Mouse (Mus musculus): Measurements from ENCODE around the gene Nrap. TPM values are rescaled to one million over a fixed set of nuclear protein-coding genes. Genes with fewer than 3 reads are reported as not detected.

Gene Nrap
- total and polyA plus RNA-seq, 3 experiments = 0.08 to 0.11 TPM; not detected in 1

DNA sequence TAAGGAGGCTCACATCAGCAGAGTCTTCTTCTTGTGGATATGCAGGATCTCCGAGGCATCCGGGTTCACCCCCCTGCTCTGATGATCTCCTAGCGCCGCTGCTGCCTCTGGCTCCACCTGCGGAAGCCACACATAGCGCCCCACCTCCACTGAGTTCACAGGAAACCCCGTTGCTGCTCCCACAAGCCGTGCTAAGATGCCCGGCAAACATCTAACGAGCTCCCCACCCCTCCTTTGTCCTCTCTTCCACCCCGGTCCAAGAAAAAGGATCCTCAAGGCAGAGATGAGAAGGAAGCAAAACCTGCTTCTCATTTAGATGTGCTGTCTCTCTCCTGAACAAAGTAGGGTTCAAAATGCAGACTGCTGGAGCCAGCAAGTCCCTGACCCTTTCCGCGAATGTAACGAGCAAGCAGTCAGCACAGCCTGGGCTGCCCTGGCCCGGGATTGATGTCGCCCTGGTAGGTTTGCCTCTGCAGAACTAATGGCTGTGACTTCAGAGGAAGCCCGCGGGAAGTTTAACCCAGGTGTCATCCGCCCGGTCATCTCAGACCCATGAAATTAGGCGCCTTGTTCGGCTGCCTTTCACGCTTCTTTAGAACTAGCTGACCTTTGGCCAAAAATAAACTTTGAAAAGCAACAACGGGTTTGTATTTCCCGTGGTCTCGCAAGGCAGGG is 69.5 kb downstream of the Nrap start:
- Histone ChIP-seq H3K4me1 (ENCODE audit: control insufficient read depth in 1 of 2, insufficient read depth in 2 of 2, low read length in 2 of 2) (no peaks in the 10 kb centered on the region), H3K79me2 (ENCODE audit: control insufficient read depth, insufficient read depth, low read length, poor library complexity) (no peaks in the 10 kb centered on the region), H3K27me3 (ENCODE audit: control insufficient read depth in 1 of 2, insufficient read depth in 2 of 2, low read length in 2 of 2) (no peaks in the 10 kb centered on the region), H3K27ac (ENCODE audit: control insufficient read depth, low read depth, low read length) (no peak overlapping the region), H3K9me3 (replicated peaks; ENCODE audit: insufficient read depth, low read length) (no peaks in the 10 kb centered on the region), H3K4me3 (ENCODE audit: control insufficient read depth in 1 of 2, insufficient read depth in 1 of 2, low read depth in 2 of 2, low read length in 2 of 2) (no peak overlapping the region), H3K9ac (ENCODE audit: control insufficient read depth, low read depth, low read length, poor library complexity, severe bottlenecking) (no peak overlapping the region), H3K36me3 (ENCODE audit: control insufficient read depth in 1 of 2, insufficient read depth in 2 of 2, low read length in 2 of 2) (no peaks in the 10 kb centered on the region)
- DNase-seq (ENCODE audit: low read depth, low spot score) = no peak
- no peak for TF ChIP-seq SMC3 (IDR thresholded peaks at IDR 0.05; ENCODE audit: low read depth, low read length)
- TF ChIP-seq ELF1 (IDR thresholded peaks at IDR 0.05; ENCODE audit: low read depth, low read length) = no peak
- TF ChIP-seq ZC3H11A (IDR thresholded peaks at IDR 0.05; ENCODE audit: low read depth, low read length) = no peak
- no peak for TF ChIP-seq CHD2 (IDR thresholded peaks at IDR 0.05; ENCODE audit: low read length)
- no peak for TF ChIP-seq BHLHE40 (IDR thresholded peaks at IDR 0.05; ENCODE audit: borderline replicate concordance, low read depth, low read length)
- TF ChIP-seq USF1 (IDR thresholded peaks at IDR 0.05; ENCODE audit: low read depth, low read length) = no peak
- no peak for TF ChIP-seq TAL1 (IDR thresholded peaks at IDR 0.05; ENCODE audit: low read length)
- no peak for TF ChIP-seq MYC (IDR thresholded peaks at IDR 0.05; ENCODE audit: low read depth, low read length)
- TF ChIP-seq ZKSCAN1 (IDR thresholded peaks at IDR 0.05; ENCODE audit: low read depth, low read length) = no peak
- TF ChIP-seq ETS1 (IDR thresholded peaks at IDR 0.05; ENCODE audit: low read depth, low read length) = no peak

DNA sequence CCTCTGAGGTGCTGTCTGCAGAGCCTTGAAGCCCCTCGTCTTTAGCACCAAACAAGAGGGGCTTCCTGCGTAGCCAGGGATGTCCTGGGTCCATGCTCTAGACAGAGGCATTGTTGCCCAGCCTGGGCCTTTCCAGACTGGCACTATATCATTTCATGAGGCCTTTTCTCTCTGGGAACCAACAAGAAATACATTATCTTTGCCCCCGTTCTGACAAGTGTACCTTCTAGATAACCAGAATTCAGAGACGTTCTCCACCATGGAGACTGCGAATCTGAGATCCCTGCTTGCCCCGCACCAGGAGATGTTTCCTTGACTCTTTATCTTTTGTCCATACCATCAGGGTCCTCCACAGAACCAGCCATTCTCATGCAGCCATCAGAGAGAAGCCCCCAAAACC is 70.2 kb downstream of the Nrap start:
- TF ChIP-seq ELF1 (IDR thresholded peaks at IDR 0.05; ENCODE audit: low read depth, low read length) (no peak), E2F4 (IDR thresholded peaks at IDR 0.05; ENCODE audit: borderline replicate concordance, low read depth, low read length) (no peak), TBP (IDR thresholded peaks at IDR 0.05; ENCODE audit: low read depth, low read length) (no peak), HCFC1 (IDR thresholded peaks at IDR 0.05; ENCODE audit: low read depth, low read length) (no peak), USF2 (IDR thresholded peaks at IDR 0.05; ENCODE audit: borderline replicate concordance in 1 of 2, insufficient read depth in 1 of 2, low read depth in 1 of 2, low read length in 2 of 2) (no peak), MYB (IDR thresholded peaks at IDR 0.05; ENCODE audit: low read depth, low read length) (no peak), UBTF (IDR thresholded peaks at IDR 0.05; ENCODE audit: borderline replicate concordance, insufficient read depth, low read depth, low read length) (no peak), ZMIZ1 (IDR thresholded peaks at IDR 0.05; ENCODE audit: low read depth, low read length) (no peak), SIN3A (IDR thresholded peaks at IDR 0.05; ENCODE audit: low read length) (no peak), TAL1 (IDR thresholded peaks at IDR 0.05; ENCODE audit: low read length) (no peak), NRF1 (IDR thresholded peaks at IDR 0.05; ENCODE audit: insufficient read depth, low read depth, low read length, poor library complexity, severe bottlenecking) (no peak), MAZ (IDR thresholded peaks at IDR 0.05; ENCODE audit: low read depth, low read length) (no peak), POLR2AphosphoS5 (IDR thresholded peaks at IDR 0.05; ENCODE audit: borderline replicate concordance, low read depth, low read length) (no peak), MAX (IDR thresholded peaks at IDR 0.05; ENCODE audit: low read length) (no peak), SMC3 (IDR thresholded peaks at IDR 0.05; ENCODE audit: low read depth, low read length) (no peak), MYC (IDR thresholded peaks at IDR 0.05; ENCODE audit: low read depth, low read length) (no peak)
- H3K36me3 ChIP-seq (ENCODE audit: control insufficient read depth in 1 of 2, insufficient read depth in 2 of 2, low read length in 2 of 2) = no peaks in the 10 kb centered on the region

More for the DNA sequence above, 70.2 kb downstream of the Nrap start:
- Histone ChIP-seq H3K27me3 (ENCODE audit: control insufficient read depth in 1 of 2, insufficient read depth in 2 of 2, low read length in 2 of 2) (no peaks in the 10 kb centered on the region), H3K9me3 (replicated peaks; ENCODE audit: insufficient read depth, low read length) (no peaks in the 10 kb centered on the region), H3K79me2 (ENCODE audit: control insufficient read depth, insufficient read depth, low read length, poor library complexity) (no peaks in the 10 kb centered on the region), H3K9ac (ENCODE audit: control insufficient read depth, low read depth, low read length, poor library complexity, severe bottlenecking) (no peak overlapping the region), H3K27ac (ENCODE audit: control insufficient read depth, low read depth, low read length) (no peak overlapping the region), H3K4me1 (ENCODE audit: control insufficient read depth in 1 of 2, insufficient read depth in 2 of 2, low read length in 2 of 2) (no peaks in the 10 kb centered on the region), H3K4me3 (ENCODE audit: control insufficient read depth in 1 of 2, insufficient read depth in 1 of 2, low read depth in 2 of 2, low read length in 2 of 2) (no peak overlapping the region)
- DNase-seq (ENCODE audit: low read depth, low spot score) = no peak
